Mouse (Mus musculus) heart, embryonic 13.5 days (tissue): ENCODE data around the gene Nlrp4a. TPM values are rescaled to one million over a fixed set of nuclear protein-coding genes. Genes with fewer than 3 reads are reported as not detected.
"Not testable (repeated sequence)": the region's sequence is repeated elsewhere in the genome, so short reads cannot be mapped to it uniquely, and the experiment has no call there.

Experiments used
- ATAC-seq: fragments of 200-750 bp; cut with Nextera tagmentation; 2 replicates; pipeline ENCODE4 v1.8.0; 2017; ENCODE audit warnings: moderate TSS enrichment; ENCODE audit not compliant: insufficient number of reproducible peaks, low FRiP score, low TSS enrichment; ENCODE audit errors: extremely low read depth
- H3K27ac ChIP-seq: fragments of 300-500 bp; sonication (generic); replicated peaks from 2 replicates; pipeline ENCODE4 v1.5.1; 2015; ENCODE audit warnings: moderate library complexity, mild to moderate bottlenecking, inconsistent platforms
- H3K27me3 ChIP-seq: fragments of 300-500 bp; sonication (generic); replicated peaks from 2 replicates; pipeline ENCODE4 v1.6.1; 2015; ENCODE audit warnings: mild to moderate bottlenecking, inconsistent platforms
- H3K36me3 ChIP-seq: fragments of 300-500 bp; sonication (generic); 2 replicates; pipeline ENCODE4 v1.6.1; 2015; ENCODE audit warnings: mild to moderate bottlenecking, inconsistent platforms
- H3K4me1 ChIP-seq: fragments of 300-500 bp; sonication (generic); 2 replicates; pipeline ENCODE4 v1.6.1; 2015; ENCODE audit warnings: inconsistent platforms
- H3K4me2 ChIP-seq: fragments of 300-500 bp; sonication (generic); 2 replicates; pipeline ENCODE4 v1.6.1; 2015; ENCODE audit warnings: inconsistent platforms, mild to moderate bottlenecking, moderate library complexity
- H3K4me3 ChIP-seq: fragments of 300-500 bp; sonication (generic); 2 replicates; pipeline ENCODE4 v1.5.1; 2015; ENCODE audit warnings: moderate library complexity, mild to moderate bottlenecking, inconsistent platforms
- H3K9ac ChIP-seq: fragments of 300-500 bp; sonication (generic); 2 replicates; pipeline ENCODE4 v1.6.1; 2015; ENCODE audit warnings: inconsistent platforms, mild to moderate bottlenecking, moderate library complexity
- H3K9me3 ChIP-seq: fragments of 300-500 bp; sonication (generic); 2 replicates; pipeline ENCODE4 v1.6.1; 2016; ENCODE audit warnings: inconsistent platforms
- WGBS: fragments of 180-500 bp; shearing (Covaris S2); methylation state at CpG from one replicate; pipeline ENCODE4 v1.1.7; 2015; ENCODE audit warnings: mixed read lengths; 5-methylcytosine and 5-hydroxymethylcytosine counted together
- polyA plus RNA-seq: library from polyadenylated mRNA; unstranded; fragments of >200 nt; fragmentation: Nextera tagmentation; extraction: Ambion mirVana; gene quantifications from 2 replicates; pipeline ENCODE4 v1.2.1, GENCODE M21; 2015

Nlrp4a gene
- polyA plus RNA-seq, result not detected in 2 replicates

GRCm38 (mm10) chr7:26434813-26435212, at the start of gene Nlrp4a:
Gene Nlrp4a (plus strand): TSS chr7:26435113.
- Histone ChIP-seq H3K4me1 (no peaks in the 10 kb centered on the region), H3K4me3 (no peak within 1 kb of the TSS), H3K9ac (no peak within 1 kb of the TSS), H3K36me3 (no peaks in the 10 kb centered on the region), H3K27me3 (no peaks in the 10 kb centered on the region), H3K27ac (no peak within 1 kb of the TSS), H3K9me3 (0 out of 2 replicates have a peak, but pooled peaks cover 3% of the 10 kb centered on the region), H3K4me2 (no peak within 1 kb of the TSS)
- ATAC-seq, result no peak
- WGBS, result 73% methylated on average over 5 of the region's 5 CpGs

GRCm38 (mm10) chr7:26386691-26387090, 48.2 kb upstream of the Nlrp4a start:
- not testable (repeated sequence) for H3K4me3 ChIP-seq
- WGBS, result 68% methylated on average over 5 of the region's 5 CpGs

DNA sequence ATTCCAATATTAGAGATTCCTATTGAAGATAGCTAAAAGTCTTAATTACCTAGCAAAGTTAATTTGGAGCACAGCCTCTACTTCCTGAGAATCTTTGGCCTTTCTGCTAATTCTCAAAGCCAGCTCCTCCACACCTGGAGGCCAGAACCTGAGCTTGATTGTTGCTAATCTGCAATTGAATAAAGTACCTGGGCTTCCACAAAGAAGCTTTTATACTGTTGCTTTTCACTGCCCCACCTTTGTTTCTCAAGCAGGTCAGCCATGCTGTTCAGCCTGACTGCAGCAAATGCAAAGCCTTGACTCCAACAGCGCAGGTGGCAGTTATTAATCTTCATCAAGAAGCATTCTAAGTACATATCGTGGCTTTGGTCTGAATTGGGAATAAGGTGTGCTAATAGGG, 43.8 kb upstream of the Nlrp4a start:
- not testable (repeated sequence) for H3K27me3 ChIP-seq, ATAC-seq

More at GRCm38 (mm10) chr7:26386691-26387090, 48.2 kb upstream of the Nlrp4a start:
- not testable (repeated sequence) for ATAC-seq, H3K36me3 ChIP-seq, H3K4me1 ChIP-seq, H3K9me3 ChIP-seq, H3K9ac ChIP-seq, H3K27ac ChIP-seq, H3K27me3 ChIP-seq, H3K4me2 ChIP-seq

GRCm38 (mm10) chr7:26391811-26392210, 43.1 kb upstream of the Nlrp4a start:
- H3K4me3 ChIP-seq, H3K27me3 ChIP-seq, ATAC-seq, H3K36me3 ChIP-seq, H3K4me1 ChIP-seq, H3K4me2 ChIP-seq, H3K9ac ChIP-seq, H3K27ac ChIP-seq: not testable (repeated sequence)
- peaks cover 11% of the 10 kb centered on the region; the same call in 1 of the 2 replicates for H3K9me3 ChIP-seq
- WGBS, result 75% methylated on average over 6 of the region's 6 CpGs

More for the DNA sequence above, 43.8 kb upstream of the Nlrp4a start:
- whole genome bisulfite sequencing, result 64% methylated on average over 2 of the region's 2 CpGs
- H3K4me3 ChIP-seq, H3K4me1 ChIP-seq, H3K27ac ChIP-seq, H3K9ac ChIP-seq, H3K4me2 ChIP-seq, H3K36me3 ChIP-seq: not testable (repeated sequence)
- peaks cover 15% of the 10 kb centered on the region; the same call in 1 of the 2 replicates for H3K9me3 ChIP-seq

GRCm38 (mm10) chr7:26403600-26403999, 31.3 kb upstream of the Nlrp4a start, which contains the start of gene Nlrp9c:
Gene Nlrp9c (minus strand): TSS chr7:26403700.
- H3K9me3 ChIP-seq, result peaks cover 17% of the 10 kb centered on the region; the same call in 1 of the 2 replicates
- not testable (repeated sequence) for H3K4me3 ChIP-seq, H3K36me3 ChIP-seq, H3K4me1 ChIP-seq, H3K9ac ChIP-seq, ATAC-seq, H3K27ac ChIP-seq, H3K4me2 ChIP-seq, H3K27me3 ChIP-seq
- WGBS, result 48% methylated on average over 2 of the region's 2 CpGs

- Histone ChIP-seq H3K4me1 (no peaks in the 10 kb centered on the region), H3K36me3 (no peaks in the 10 kb centered on the region), H3K9ac (no peak overlapping the region), H3K9me3 (peaks cover 17% of the 10 kb centered on the region), H3K27ac (no peak overlapping the region), H3K4me2 (no peak overlapping the region), H3K4me3 (no peak overlapping the region), H3K27me3 (no peaks in the 10 kb centered on the region)
- ATAC-seq, result no peak
Measured at GRCm38 (mm10) chr7:26476690-26477089, 41.8 kb downstream of the Nlrp4a start.

DNA sequence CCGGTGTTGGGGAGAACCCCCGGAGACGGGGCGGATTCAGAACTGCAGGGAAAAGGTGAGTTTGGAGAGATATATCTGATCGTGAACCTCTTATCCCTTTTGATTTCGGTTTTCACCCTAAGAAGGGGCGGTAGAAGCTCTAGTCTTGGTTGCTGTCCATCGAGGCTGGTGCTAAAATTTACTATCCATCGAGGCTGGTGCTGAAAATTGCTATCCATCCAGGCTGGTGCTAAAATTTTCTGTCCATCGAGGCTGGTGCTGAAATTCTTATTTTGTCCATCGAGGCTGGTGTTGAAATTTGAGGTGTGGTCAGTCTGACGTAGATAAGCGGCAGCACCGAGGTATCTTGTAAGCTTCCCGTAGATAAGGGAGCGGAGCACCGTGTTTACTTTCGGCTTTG, 54.6 kb downstream of the Nlrp4a start:
- not testable (repeated sequence) for H3K9ac ChIP-seq
- 71% methylated on average over 18 of the region's 18 CpGs for WGBS

More for the DNA sequence above, 54.6 kb downstream of the Nlrp4a start:
- H3K36me3 ChIP-seq, H3K4me2 ChIP-seq, H3K27me3 ChIP-seq, H3K27ac ChIP-seq, ATAC-seq, H3K4me1 ChIP-seq, H3K4me3 ChIP-seq: not testable (repeated sequence)
- H3K9me3 ChIP-seq, result peaks cover 14% of the 10 kb centered on the region

Other genes with a start within 250 kb of the Nlrp4a start
- gene Vmn1r184, start 174.8 kb upstream of the Nlrp4a start, polyA plus RNA-seq, result not detected in 2 replicates
- not detected in 2 replicates for gene Cyp2a4, start 127.9 kb upstream of the Nlrp4a start, polyA plus RNA-seq
- not detected in 2 replicates for gene Nlrp9c, start 31.4 kb upstream of the Nlrp4a start, polyA plus RNA-seq
- gene Nlrp9a, start 99.9 kb downstream of the Nlrp4a start, polyA plus RNA-seq, result not detected in 2 replicates
- gene Vmn1r185, start 183.4 kb downstream of the Nlrp4a start, polyA plus RNA-seq, result not detected in 2 replicates